Mouse (Mus musculus) hindbrain, embryonic 13.5 days (tissue): Measurements from ENCODE around the gene Pola1. TPM values are rescaled to one million over a fixed set of nuclear protein-coding genes. Genes with fewer than 3 reads are reported as not detected.
A peak's percentile ranks its signal among the peaks of the same experiment; 100 is the strongest.

ENCODE experiments used
- ATAC-seq: fragments of 200-750 bp; cut with Nextera tagmentation; 2 replicates; pipeline ENCODE4 v1.8.0; 2017; ENCODE audit warnings: moderate TSS enrichment; ENCODE audit not compliant: low FRiP score
- H3K27ac ChIP-seq: fragments of 300-500 bp; sonication (generic); 2 replicates; pipeline ENCODE4 v1.5.1; 2015; ENCODE audit warnings: inconsistent platforms, mild to moderate bottlenecking, moderate library complexity
- H3K27me3 ChIP-seq: fragments of 300-500 bp; sonication (generic); 2 replicates; pipeline ENCODE4 v1.6.1; 2015; ENCODE audit warnings: mild to moderate bottlenecking, inconsistent platforms
- H3K36me3 ChIP-seq: fragments of 300-500 bp; sonication (generic); 2 replicates; pipeline ENCODE4 v1.6.1; 2015; ENCODE audit warnings: mild to moderate bottlenecking, inconsistent platforms
- H3K4me1 ChIP-seq: fragments of 300-500 bp; sonication (generic); replicated peaks from 2 replicates; pipeline ENCODE4 v1.6.1; 2015; ENCODE audit warnings: inconsistent platforms
- H3K4me2 ChIP-seq: fragments of 300-500 bp; sonication (generic); 2 replicates; pipeline ENCODE4 v1.6.1; 2015; ENCODE audit warnings: inconsistent platforms, mild to moderate bottlenecking, moderate library complexity
- H3K4me3 ChIP-seq: fragments of 300-500 bp; sonication (generic); 2 replicates; pipeline ENCODE4 v1.5.1; 2015; ENCODE audit warnings: mild to moderate bottlenecking, inconsistent platforms
- H3K9ac ChIP-seq: fragments of 300-500 bp; sonication (generic); 2 replicates; pipeline ENCODE4 v1.6.1; 2015; ENCODE audit warnings: mild to moderate bottlenecking, inconsistent platforms
- H3K9me3 ChIP-seq: fragments of 300-500 bp; sonication (generic); 2 replicates; pipeline ENCODE4 v1.6.1; 2016; ENCODE audit warnings: inconsistent platforms
- WGBS: fragments of 180-500 bp; shearing (Covaris S2); methylation state at CpG from one replicate; pipeline ENCODE4 v1.1.7; 2015; 5-methylcytosine and 5-hydroxymethylcytosine counted together
- polyA plus RNA-seq: library from polyadenylated mRNA; unstranded; fragments of >200 nt; fragmentation: Nextera tagmentation; extraction: Ambion mirVana; gene quantifications from 2 replicates; pipeline ENCODE4 v1.2.1, GENCODE M21; 2015

The Pola1 gene
- 5.4 and 6.0 TPM in 2 replicates for polyA plus RNA-seq

GRCm38 (mm10) chrX:93631657-93632449 lies at the start of gene Pola1:
Pola1 (minus strand) TSS chrX:93632155.
- WGBS, result 17% methylated on average over 53 of the region's 53 CpGs
- no peaks in the 10 kb centered on the region for H3K9me3 ChIP-seq

DNA sequence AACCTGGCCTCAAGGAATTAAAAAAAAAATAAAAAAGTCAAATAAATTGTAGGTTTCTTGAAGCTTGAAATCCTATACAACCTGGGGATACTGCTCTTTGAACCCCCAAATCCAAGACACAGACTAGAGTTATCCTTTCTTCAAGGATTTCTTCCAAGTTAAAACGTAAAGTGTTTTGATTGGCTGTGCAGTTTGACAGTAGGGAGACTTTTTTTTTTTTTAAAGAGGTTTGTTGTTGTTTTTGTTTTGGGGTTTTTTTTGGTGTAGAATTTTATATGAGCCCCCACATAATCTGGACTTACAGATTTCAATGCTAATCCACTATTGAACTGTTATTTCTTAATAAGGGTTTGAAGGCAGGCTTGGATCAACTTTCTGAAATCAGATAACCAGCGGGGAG lies 44.3 kb upstream of the Pola1 start:
- peak overlapping the region; percentile 94; the same call in 1 of the 2 replicates for H3K27ac ChIP-seq
- ATAC-seq, result no peak
- 70% methylated on average over 2 of the region's 2 CpGs for WGBS

More at GRCm38 (mm10) chrX:93631657-93632449, at the start of gene Pola1:
- peak within 1 kb of the TSS; percentile 51 for H3K4me3 ChIP-seq
- peak within 1 kb of the TSS; percentile 44; the same call in 1 of the 2 replicates for H3K27ac ChIP-seq
- 0 out of 2 replicates have a peak, but pooled peaks cover 3% of the 10 kb centered on the region for H3K4me1 ChIP-seq
- H3K9ac ChIP-seq, result peak within 1 kb of the TSS; percentile 67
- peak; percentile 99 for ATAC-seq
- H3K4me2 ChIP-seq, result peak within 1 kb of the TSS; percentile 60
- H3K36me3 ChIP-seq, result no peaks in the 10 kb centered on the region
- H3K27me3 ChIP-seq, result no peaks in the 10 kb centered on the region

DNA sequence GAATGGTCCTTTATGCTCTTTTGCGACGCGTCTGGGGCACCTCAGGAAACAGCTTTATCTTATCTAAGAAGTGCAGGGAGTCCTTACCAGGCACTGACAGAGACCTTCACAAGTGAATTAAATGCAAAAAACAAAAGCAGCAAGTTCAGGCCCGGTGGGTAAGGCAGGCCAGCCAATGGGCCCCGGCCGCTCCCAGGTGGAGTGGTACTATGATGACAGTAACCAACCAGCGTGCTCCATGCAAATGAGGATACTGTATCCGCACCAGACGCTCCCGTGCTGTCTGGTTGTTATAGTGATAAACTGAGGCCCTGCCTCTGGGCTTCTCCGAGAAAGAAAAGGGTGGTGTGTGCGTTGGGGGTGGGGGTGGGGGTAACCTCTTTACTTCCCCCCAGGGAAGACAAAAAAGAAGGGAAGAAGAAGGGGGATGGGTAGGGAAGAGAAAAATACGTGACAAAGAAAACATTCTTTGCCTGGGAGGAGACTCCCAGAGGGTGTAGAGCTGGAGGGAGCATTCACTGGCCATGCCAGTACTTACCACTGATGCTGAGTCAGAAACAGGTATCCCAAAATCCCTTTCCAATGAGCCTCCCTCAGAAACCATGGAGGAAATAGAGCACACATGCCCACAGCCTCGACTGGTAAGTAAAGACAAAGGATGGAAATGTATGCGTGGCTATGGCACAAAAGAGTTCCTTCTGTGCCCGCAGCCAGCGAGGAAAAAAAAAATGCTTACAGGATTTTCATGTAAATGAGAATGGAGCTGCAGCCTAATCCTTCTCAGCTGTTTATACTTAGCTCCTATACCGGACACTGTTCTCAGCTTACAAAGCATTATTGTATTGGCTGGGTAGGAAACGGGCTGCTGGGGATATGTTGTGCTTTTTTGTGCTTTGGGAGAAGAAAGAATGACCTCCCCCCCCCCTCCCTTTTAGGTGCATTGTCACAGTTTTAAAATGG lies 43.2 kb upstream of the Pola1 start:
- no peaks in the 10 kb centered on the region for H3K27me3 ChIP-seq
- no peaks in the 10 kb centered on the region for H3K36me3 ChIP-seq
- peak; percentile 100 for ATAC-seq
- peak overlapping the region; percentile 71 for H3K9ac ChIP-seq
- peaks cover 8% of the 10 kb centered on the region for H3K4me1 ChIP-seq
- H3K9me3 ChIP-seq, result no peaks in the 10 kb centered on the region
- peak overlapping the region; percentile 43 for H3K4me3 ChIP-seq
- peak overlapping the region; percentile 52 for H3K4me2 ChIP-seq
- WGBS, result 17% methylated on average over 19 of the region's 19 CpGs
- peak overlapping the region; percentile 94 for H3K27ac ChIP-seq

More for the DNA sequence above, 44.3 kb upstream of the Pola1 start:
- Histone ChIP-seq H3K36me3 (no peaks in the 10 kb centered on the region), H3K9me3 (no peaks in the 10 kb centered on the region), H3K4me3 (peak overlapping the region; percentile 43), H3K4me2 (peak overlapping the region; percentile 52), H3K9ac (peak overlapping the region; percentile 71; the same call in 1 of the 2 replicates), H3K4me1 (peaks cover 8% of the 10 kb centered on the region), H3K27me3 (no peaks in the 10 kb centered on the region)

GRCm38 (mm10) chrX:93674432-93674831 lies 42.5 kb upstream of the Pola1 start:
- WGBS, result 51% methylated on average over 3 of the region's 3 CpGs
- no peaks in the 10 kb centered on the region for H3K36me3 ChIP-seq
- H3K9me3 ChIP-seq, result no peaks in the 10 kb centered on the region
- H3K4me1 ChIP-seq, result peaks cover 8% of the 10 kb centered on the region
- H3K4me3 ChIP-seq, result peak overlapping the region; percentile 43
- peak overlapping the region; percentile 94 for H3K27ac ChIP-seq
- H3K4me2 ChIP-seq, result peak overlapping the region; percentile 52
- H3K9ac ChIP-seq, result no peak overlapping the region; the same call in 1 of the 2 replicates
- ATAC-seq, result peak; percentile 37
- H3K27me3 ChIP-seq, result no peaks in the 10 kb centered on the region

GRCm38 (mm10) chrX:93664787-93665186 lies 32.8 kb upstream of the Pola1 start:
- ATAC-seq, result no peak
- H3K4me2 ChIP-seq, result no peak overlapping the region
- WGBS, result 85% methylated on average over 4 of the region's 4 CpGs

GRCm38 (mm10) chrX:93663919-93664586 lies 32.1 kb upstream of the Pola1 start:
- Histone ChIP-seq H3K4me2 (no peak overlapping the region), H3K36me3 (no peaks in the 10 kb centered on the region), H3K27ac (no peak overlapping the region), H3K9me3 (no peaks in the 10 kb centered on the region), H3K4me1 (no peaks in the 10 kb centered on the region), H3K27me3 (no peaks in the 10 kb centered on the region), H3K4me3 (no peak overlapping the region), H3K9ac (no peak overlapping the region)
- WGBS, result 94% methylated on average over 5 of the region's 5 CpGs
- ATAC-seq, result no peak

More at GRCm38 (mm10) chrX:93664787-93665186, 32.8 kb upstream of the Pola1 start:
- no peaks in the 10 kb centered on the region for H3K9me3 ChIP-seq
- no peak overlapping the region for H3K4me3 ChIP-seq
- no peak overlapping the region for H3K9ac ChIP-seq
- no peaks in the 10 kb centered on the region for H3K36me3 ChIP-seq
- H3K27ac ChIP-seq, result no peak overlapping the region
- H3K27me3 ChIP-seq, result no peaks in the 10 kb centered on the region
- no peaks in the 10 kb centered on the region for H3K4me1 ChIP-seq

DNA sequence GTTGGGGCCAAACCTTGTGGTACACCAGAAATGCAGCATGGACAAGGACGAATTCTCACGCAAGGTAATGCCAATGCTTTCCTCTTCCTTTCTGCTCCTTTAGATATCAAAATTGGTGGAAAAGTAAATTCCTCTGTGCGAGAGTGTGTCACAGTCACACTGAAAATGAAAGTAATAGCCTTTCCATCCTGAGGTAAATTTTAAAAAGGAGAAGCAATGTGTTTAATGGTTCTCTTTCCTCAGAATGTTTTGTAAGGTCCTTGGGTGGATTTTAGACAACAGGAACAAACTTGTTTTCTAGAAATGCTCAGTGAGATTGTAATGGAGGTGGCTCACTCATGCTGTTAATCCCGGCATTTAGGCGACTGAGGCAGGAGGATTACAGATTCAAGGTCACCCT lies 23.2 kb upstream of the Pola1 start:
- Histone ChIP-seq H3K36me3 (no peaks in the 10 kb centered on the region), H3K27me3 (no peaks in the 10 kb centered on the region), H3K4me2 (no peak overlapping the region), H3K4me1 (no peaks in the 10 kb centered on the region), H3K27ac (no peak overlapping the region), H3K4me3 (no peak overlapping the region), H3K9me3 (no peaks in the 10 kb centered on the region), H3K9ac (no peak overlapping the region)
- no peak for ATAC-seq
- 79% methylated on average over 5 of the region's 5 CpGs for WGBS

DNA sequence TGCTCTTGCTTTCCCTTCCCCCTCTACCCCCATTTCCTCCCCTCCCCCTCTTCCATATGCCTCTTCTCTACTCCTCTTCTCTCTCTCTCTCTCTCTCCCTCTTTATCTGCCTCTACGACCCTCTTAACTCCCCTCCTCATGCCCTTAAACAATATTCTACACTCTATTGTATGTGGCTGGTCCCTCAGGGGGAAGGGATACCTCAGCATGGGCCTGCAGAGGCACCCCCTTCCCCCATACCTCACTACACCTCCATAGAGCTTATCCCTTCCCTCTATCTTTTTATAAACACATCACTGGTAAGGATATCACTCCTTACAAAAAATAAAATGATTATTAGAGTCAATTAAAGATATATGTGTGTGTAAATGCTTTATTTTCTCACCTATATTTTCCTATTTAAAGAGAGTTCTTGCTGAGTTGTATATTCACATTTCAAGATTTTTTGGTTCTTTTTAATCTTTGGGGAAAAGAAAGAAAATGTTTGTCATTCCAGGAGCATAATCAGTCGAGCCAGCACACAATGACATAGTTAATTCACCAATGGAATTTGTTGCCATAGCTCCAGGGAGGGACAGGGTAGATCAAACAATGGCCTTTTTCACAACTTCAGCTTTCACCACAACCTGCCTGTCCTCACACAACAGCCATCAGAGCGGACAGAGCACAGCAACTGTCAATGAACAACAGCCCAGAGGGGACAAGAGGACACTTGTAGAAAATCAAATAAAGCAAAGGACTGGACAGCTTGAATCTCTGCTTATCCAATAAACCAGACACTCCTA lies 22.5 kb upstream of the Pola1 start, which contains the start of gene Pcyt1b:
Gene Pcyt1b (plus strand): TSS at position 646 of the 785 bp plus-strand sequence.
- Histone ChIP-seq H3K9ac (no peak within 1 kb of the TSS), H3K9me3 (no peaks in the 10 kb centered on the region), H3K4me2 (no peak within 1 kb of the TSS), H3K4me3 (no peak within 1 kb of the TSS), H3K36me3 (no peaks in the 10 kb centered on the region), H3K27me3 (no peaks in the 10 kb centered on the region), H3K4me1 (no peaks in the 10 kb centered on the region), H3K27ac (no peak within 1 kb of the TSS)
- no peak for ATAC-seq
- WGBS, result 15% methylated on average over 3 of the region's 3 CpGs

- Histone ChIP-seq H3K27ac (no peak overlapping the region), H3K4me1 (no peaks in the 10 kb centered on the region), H3K9me3 (no peaks in the 10 kb centered on the region), H3K27me3 (no peaks in the 10 kb centered on the region), H3K4me2 (no peak overlapping the region), H3K4me3 (no peak overlapping the region), H3K36me3 (no peaks in the 10 kb centered on the region), H3K9ac (no peak overlapping the region)
- ATAC-seq, result no peak
- WGBS, result 96% methylated on average over 2 of the region's 2 CpGs
Observed at GRCm38 (mm10) chrX:93650738-93651137, 18.8 kb upstream of the Pola1 start.

GRCm38 (mm10) chrX:93644022-93644421 lies 12.1 kb upstream of the Pola1 start:
- Histone ChIP-seq H3K27me3 (no peaks in the 10 kb centered on the region), H3K27ac (no peak overlapping the region), H3K36me3 (no peaks in the 10 kb centered on the region), H3K9ac (no peak overlapping the region), H3K4me2 (no peak overlapping the region), H3K9me3 (no peaks in the 10 kb centered on the region), H3K4me3 (no peak overlapping the region), H3K4me1 (no peaks in the 10 kb centered on the region)
- ATAC-seq, result no peak

DNA sequence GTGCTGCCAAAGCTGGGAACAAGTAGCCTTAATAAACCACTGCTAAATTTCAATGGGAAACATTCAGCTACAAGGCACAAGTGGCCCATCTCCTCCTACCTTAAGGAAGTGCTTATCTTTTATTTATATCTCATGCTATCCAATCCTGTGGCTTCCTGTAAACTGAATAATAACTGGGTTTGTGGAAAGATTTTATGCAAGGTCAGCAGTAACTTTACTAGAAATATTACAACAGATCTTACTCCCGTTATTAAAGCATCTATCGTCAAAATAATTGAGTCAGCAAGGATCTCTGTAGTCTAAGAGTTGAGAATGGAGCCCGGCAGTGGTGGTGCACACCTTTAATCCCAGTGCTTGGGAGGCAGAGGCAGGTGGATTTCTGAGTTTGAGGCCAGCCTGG lies 11.6 kb upstream of the Pola1 start:
- Histone ChIP-seq H3K4me1 (no peaks in the 10 kb centered on the region), H3K4me3 (no peak overlapping the region), H3K27ac (no peak overlapping the region), H3K27me3 (no peaks in the 10 kb centered on the region), H3K9me3 (no peaks in the 10 kb centered on the region), H3K4me2 (no peak overlapping the region), H3K36me3 (no peaks in the 10 kb centered on the region), H3K9ac (no peak overlapping the region)
- WGBS, result 83% methylated on average over 3 of the region's 3 CpGs
- ATAC-seq, result no peak
